Mouse (Mus musculus) neural tube, embryonic 14.5 days (tissue): ENCODE measurements around the gene Tifab. TPM values are rescaled to one million over a fixed set of nuclear protein-coding genes. Genes with fewer than 3 reads are reported as not detected.
A peak's percentile ranks its signal among the peaks of the same experiment; 100 is the strongest.

Experiments
- ATAC-seq: fragments of 200-750 bp; cut with Nextera tagmentation; 2 replicates; pipeline ENCODE4 v1.8.0; 2017; ENCODE audit warnings: low read depth, mild to moderate bottlenecking, moderate TSS enrichment, moderate library complexity
- H3K27ac ChIP-seq: fragments of 300-500 bp; sonication (generic); 2 replicates; pipeline ENCODE4 v1.5.1; 2014; ENCODE audit warnings: low read depth, mild to moderate bottlenecking, control low read depth, low read length, moderate library complexity, mixed read lengths
- H3K27me3 ChIP-seq: fragments of 300-500 bp; sonication (generic); 2 replicates; pipeline ENCODE4 v1.6.1; 2014; ENCODE audit warnings: low read length; ENCODE audit not compliant: control insufficient read depth, insufficient read depth
- H3K36me3 ChIP-seq: fragments of 300-500 bp; sonication (generic); 2 replicates; pipeline ENCODE4 v1.6.1; 2014; ENCODE audit warnings: low read length, mixed read lengths; ENCODE audit not compliant: control insufficient read depth, insufficient read depth
- H3K4me1 ChIP-seq: fragments of 300-500 bp; sonication (generic); 2 replicates; pipeline ENCODE4 v1.6.1; 2014; ENCODE audit warnings: low read length; ENCODE audit not compliant: control insufficient read depth, insufficient read depth
- H3K4me2 ChIP-seq: fragments of 300-500 bp; sonication (generic); 2 replicates; pipeline ENCODE4 v1.6.1; 2014; ENCODE audit warnings: mild to moderate bottlenecking, low read depth, low read length, control low read depth
- H3K4me3 ChIP-seq: fragments of 300-500 bp; sonication (generic); 2 replicates; pipeline ENCODE4 v1.5.1; 2014; ENCODE audit warnings: low read depth, low read length, control low read depth, mixed read lengths
- H3K9ac ChIP-seq: fragments of 300-500 bp; sonication (generic); replicated peaks from 2 replicates; pipeline ENCODE4 v1.6.1; 2014; ENCODE audit warnings: low read depth, mild to moderate bottlenecking, control low read depth, low read length, mixed read lengths
- H3K9me3 ChIP-seq: fragments of 300-500 bp; sonication (generic); 2 replicates; pipeline ENCODE4 v1.6.1; 2016; ENCODE audit warnings: low read length; ENCODE audit not compliant: control insufficient read depth
- WGBS: fragments of 180-500 bp; shearing (Covaris S2); extraction: QIAGEN DNeasy Blood & Tissue Kit; methylation state at CpG from one replicate; pipeline ENCODE4 v1.1.7; 2014; 5-methylcytosine and 5-hydroxymethylcytosine counted together
- polyA plus RNA-seq: library from polyadenylated mRNA; unstranded; fragments of >200 nt; fragmentation: Nextera tagmentation; extraction: Ambion mirVana; gene quantifications from 2 replicates; pipeline ENCODE4 v1.2.1, GENCODE M21; 2014

Gene Tifab
- polyA plus RNA-seq, 1 experiment from 2014 or later = 0.28 TPM

GRCm38 (mm10) chr13:56134631-56135181 is 44.0 kb downstream of the Tifab start:
- no peaks in the 10 kb centered on the region for H3K9me3 ChIP-seq
- ATAC-seq = peak; percentile 45
- H3K9ac ChIP-seq = peak overlapping the region; percentile 97
- peaks cover 19% of the 10 kb centered on the region for H3K4me1 ChIP-seq
- WGBS = under 1% methylated on average over 44 of the region's 50 CpGs
- H3K4me2 ChIP-seq = peak overlapping the region; percentile 93
- no peaks in the 10 kb centered on the region for H3K36me3 ChIP-seq
- H3K27ac ChIP-seq = peak overlapping the region; percentile 89
- H3K27me3 ChIP-seq = no peaks in the 10 kb centered on the region; the same call in 1 of the 2 replicates
- H3K4me3 ChIP-seq = peak overlapping the region; percentile 98

DNA sequence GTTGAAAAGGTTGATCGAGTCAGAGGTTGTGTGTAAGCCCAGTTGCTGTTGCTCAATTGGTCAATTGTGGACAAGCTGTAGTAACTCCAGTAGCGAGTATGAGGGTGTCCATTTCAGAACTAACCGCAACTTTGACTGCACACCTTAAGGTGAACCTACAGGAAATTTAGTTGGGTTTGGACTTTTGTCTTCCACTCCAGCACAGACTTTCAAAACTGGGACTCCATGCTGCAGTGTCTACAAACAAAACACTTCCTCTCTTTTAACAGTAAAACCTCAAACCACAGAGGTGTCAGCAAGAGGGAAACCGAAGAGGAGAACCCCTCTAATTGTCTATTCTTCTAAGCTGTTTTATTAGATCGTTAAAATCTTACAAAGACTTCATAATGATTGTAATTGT is 44.7 kb downstream of the Tifab start:
- Histone ChIP-seq H3K27ac (no peak overlapping the region), H3K9ac (no peak overlapping the region), H3K9me3 (no peaks in the 10 kb centered on the region), H3K4me2 (peak overlapping the region; percentile 93), H3K36me3 (no peaks in the 10 kb centered on the region), H3K27me3 (no peaks in the 10 kb centered on the region; the same call in 1 of the 2 replicates), H3K4me3 (peak overlapping the region; percentile 98), H3K4me1 (peaks cover 19% of the 10 kb centered on the region)
- 43% methylated on average over 5 of the region's 5 CpGs for WGBS
- ATAC-seq = no peak

DNA sequence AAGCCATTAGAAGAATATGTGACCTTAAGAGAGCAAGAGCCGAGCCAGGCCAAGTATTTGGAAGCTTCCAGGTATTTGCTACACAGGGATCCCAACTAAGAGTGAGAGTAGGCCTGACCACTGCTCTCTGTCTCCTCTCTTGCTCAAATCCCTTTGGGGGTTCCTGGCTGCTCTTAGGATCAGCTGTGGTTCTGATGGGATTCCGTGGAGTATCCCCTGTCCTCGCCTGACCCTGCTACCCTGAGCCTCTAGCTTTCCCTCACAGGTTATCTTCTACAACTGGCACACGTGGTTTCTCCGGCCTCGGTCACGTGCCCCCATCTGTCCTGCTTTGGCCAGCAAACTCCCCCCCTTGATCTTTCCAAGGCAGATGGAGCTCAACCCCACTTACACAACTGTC is 45.7 kb downstream of the Tifab start:
- no peaks in the 10 kb centered on the region; the same call in 1 of the 2 replicates for H3K27me3 ChIP-seq
- no peak overlapping the region; the same call in 1 of the 2 replicates for H3K4me2 ChIP-seq
- H3K9me3 ChIP-seq = no peaks in the 10 kb centered on the region
- no peak for ATAC-seq
- peaks cover 19% of the 10 kb centered on the region for H3K4me1 ChIP-seq
- WGBS = 88% methylated on average over 7 of the region's 7 CpGs
- H3K27ac ChIP-seq = no peak overlapping the region
- H3K36me3 ChIP-seq = peaks cover 2% of the 10 kb centered on the region; the same call in 1 of the 2 replicates
- no peak overlapping the region for H3K4me3 ChIP-seq
- no peak overlapping the region for H3K9ac ChIP-seq

GRCm38 (mm10) chr13:56132326-56132936 is 46.3 kb downstream of the Tifab start:
- WGBS = 77% methylated on average over 11 of the region's 11 CpGs
- Histone ChIP-seq H3K36me3 (peaks cover 7% of the 10 kb centered on the region; the same call in 1 of the 2 replicates), H3K4me3 (no peak overlapping the region), H3K4me1 (peaks cover 19% of the 10 kb centered on the region), H3K9me3 (no peaks in the 10 kb centered on the region), H3K27ac (no peak overlapping the region), H3K4me2 (no peak overlapping the region), H3K9ac (no peak overlapping the region), H3K27me3 (no peaks in the 10 kb centered on the region; the same call in 1 of the 2 replicates)
- no peak for ATAC-seq

DNA sequence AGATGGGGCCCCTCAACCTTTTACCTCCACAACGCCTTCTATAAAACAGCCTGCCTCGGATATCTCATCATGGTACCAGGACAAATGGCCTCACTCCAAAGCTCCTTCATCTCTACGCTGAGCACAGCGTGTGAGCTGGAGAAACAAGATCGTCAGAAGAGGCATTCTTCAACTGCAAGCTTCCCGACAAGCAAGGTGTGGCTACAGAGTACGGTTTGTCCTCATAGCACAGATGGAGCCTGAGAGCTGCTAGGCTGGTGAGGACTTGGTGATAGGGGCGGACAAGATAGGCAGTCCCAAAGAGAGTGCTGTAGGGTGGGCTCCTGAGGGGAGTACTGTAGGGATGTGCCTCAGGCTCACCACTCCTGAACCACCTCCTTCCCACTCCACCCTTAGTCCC is 48.1 kb downstream of the Tifab start:
- Histone ChIP-seq H3K27ac (no peak overlapping the region), H3K4me1 (peaks cover 14% of the 10 kb centered on the region), H3K36me3 (peaks cover 12% of the 10 kb centered on the region), H3K4me3 (no peak overlapping the region), H3K9ac (no peak overlapping the region), H3K27me3 (no peaks in the 10 kb centered on the region; the same call in 1 of the 2 replicates), H3K9me3 (no peaks in the 10 kb centered on the region), H3K4me2 (no peak overlapping the region)
- no peak for ATAC-seq
- 87% methylated on average over 8 of the region's 8 CpGs for WGBS

GRCm38 (mm10) chr13:56129578-56129977 is 49.1 kb downstream of the Tifab start:
- no peak overlapping the region for H3K9ac ChIP-seq
- H3K4me1 ChIP-seq = peaks cover 14% of the 10 kb centered on the region
- peaks cover 21% of the 10 kb centered on the region for H3K36me3 ChIP-seq
- WGBS = 98% methylated on average over 3 of the region's 3 CpGs
- H3K27me3 ChIP-seq = no peaks in the 10 kb centered on the region
- no peak for ATAC-seq
- no peak overlapping the region for H3K4me3 ChIP-seq
- no peak overlapping the region for H3K4me2 ChIP-seq
- H3K27ac ChIP-seq = no peak overlapping the region
- no peaks in the 10 kb centered on the region for H3K9me3 ChIP-seq

GRCm38 (mm10) chr13:56129014-56129413 is 49.7 kb downstream of the Tifab start:
- Histone ChIP-seq H3K9me3 (no peaks in the 10 kb centered on the region), H3K36me3 (peaks cover 21% of the 10 kb centered on the region), H3K4me3 (no peak overlapping the region), H3K9ac (no peak overlapping the region), H3K27me3 (no peaks in the 10 kb centered on the region), H3K4me1 (peaks cover 14% of the 10 kb centered on the region), H3K4me2 (no peak overlapping the region), H3K27ac (no peak overlapping the region)
- 92% methylated on average over 4 of the region's 4 CpGs for WGBS
- ATAC-seq = no peak

GRCm38 (mm10) chr13:56125632-56126031 is 53.1 kb downstream of the Tifab start:
- ATAC-seq = no peak
- H3K36me3 ChIP-seq = peaks cover 30% of the 10 kb centered on the region

More at GRCm38 (mm10) chr13:56125632-56126031, 53.1 kb downstream of the Tifab start:
- Histone ChIP-seq H3K4me2 (no peak overlapping the region), H3K9me3 (no peaks in the 10 kb centered on the region), H3K4me3 (no peak overlapping the region), H3K27me3 (no peaks in the 10 kb centered on the region), H3K27ac (no peak overlapping the region), H3K9ac (no peak overlapping the region), H3K4me1 (0 out of 2 replicates have a peak, but pooled peaks cover 3% of the 10 kb centered on the region)
- WGBS = 95% methylated on average over 10 of the region's 10 CpGs
